Mouse (Mus musculus) ES-E14 (cell line): ENCODE results near the gene Fam92b. TPM values are rescaled to one million over a fixed set of nuclear protein-coding genes. Genes with fewer than 3 reads are reported as not detected.

Source experiments
- DNase-seq: peaks from one replicate; pipeline ENCODE4 v3.0.0-alpha.2; 2013; ENCODE audit warnings: low read depth, low spot score
- H3K27ac ChIP-seq: 2 replicates; pipeline ENCODE4 v1.5.1; 2012; ENCODE audit warnings: low read depth, mild to moderate bottlenecking, low read length, moderate library complexity, mixed read lengths; ENCODE audit not compliant: poor library complexity, insufficient read depth, severe bottlenecking
- H3K36me3 ChIP-seq: 2 replicates; pipeline ENCODE4 v1.6.1; 2012; ENCODE audit warnings: mild to moderate bottlenecking, low read length, moderate library complexity, mixed read lengths; ENCODE audit not compliant: control insufficient read depth, poor library complexity, insufficient read depth, severe bottlenecking
- H3K4me1 ChIP-seq, 2 experiments: fragments of 150-350 bp in 1 of 2; sonication (generic) in 1 of 2; 2 replicates each; pipeline ENCODE4 v1.6.1; 2012; ENCODE audit warnings: low read length in 2 of 2, mild to moderate bottlenecking in 1 of 2, mixed read lengths in 1 of 2; ENCODE audit not compliant: control insufficient read depth in 2 of 2, insufficient read depth in 2 of 2, poor library complexity in 1 of 2
- H3K4me3 ChIP-seq, 2 experiments: fragments of 150-350 bp in 1 of 2; sonication (generic) in 1 of 2; 2 replicates each; pipeline ENCODE4 v1.5.1; 2012; ENCODE audit warnings: low read length in 2 of 2, low read depth in 1 of 2, mild to moderate bottlenecking in 1 of 2, mixed read lengths in 1 of 2; ENCODE audit not compliant: insufficient read depth in 1 of 2, poor library complexity in 1 of 2, severe bottlenecking in 1 of 2
- H3K9ac ChIP-seq: 2 replicates; pipeline ENCODE4 v1.6.1; 2012; ENCODE audit warnings: low read depth, mild to moderate bottlenecking, low read length, mixed read lengths; ENCODE audit not compliant: poor library complexity, insufficient read depth, severe bottlenecking
- H3K9me3 ChIP-seq: fragments of 150-350 bp; sonication (generic); 2 replicates; pipeline ENCODE4 v1.6.1; 2012; ENCODE audit warnings: low read depth, mild to moderate bottlenecking, low read length; ENCODE audit not compliant: control insufficient read depth, insufficient read depth
- CHD2 ChIP-seq: IDR thresholded peaks from 2 replicates; pipeline ENCODE4 v1.6.1; 2014; ENCODE audit warnings: mild to moderate bottlenecking, low read depth, low read length, inconsistent platforms
- HCFC1 ChIP-seq: IDR thresholded peaks from 2 replicates; pipeline ENCODE4 v1.6.1; 2012; ENCODE audit warnings: low read length, inconsistent platforms, borderline replicate concordance; ENCODE audit not compliant: insufficient read depth
- MAFK ChIP-seq: IDR thresholded peaks from 2 replicates; pipeline ENCODE4 v1.6.1; 2014; ENCODE audit warnings: mild to moderate bottlenecking, low read depth, low read length, inconsistent platforms; ENCODE audit not compliant: insufficient read depth
- ZC3H11A ChIP-seq: IDR thresholded peaks from 2 replicates; pipeline ENCODE4 v1.6.1; 2012; ENCODE audit warnings: low read depth, mild to moderate bottlenecking, inconsistent platforms, low read length, borderline replicate concordance
- ZNF384 ChIP-seq: IDR thresholded peaks from 2 replicates; pipeline ENCODE4 v1.6.1; 2012; ENCODE audit warnings: low read depth, low read length, inconsistent platforms
- in situ Hi-C, 2 experiments: fragments of 600-800 bp; cut with MboI; formaldehyde crosslinking; loops; one replicate each; pipeline ENCODE4 v1.15.1; 2025; ENCODE audit warnings: low sequenced_read_pairs in 2 of 2, inconsistent platforms in 1 of 2; ENCODE audit not compliant: unreplicated experiment in 2 of 2
- total RNA-seq: library from RNA; depleted of rRNA; stranded (reverse); fragments of 300-350 nt; gene quantifications from 2 replicates; pipeline ENCODE4 v1.2.3, GENCODE M21; 2012

Fam92b gene
- total RNA-seq, 1 experiment = not detected

GRCm38 (mm10) chr8:120131158-120131557 is 46.1 kb downstream of the Fam92b start:
- TF ChIP-seq HCFC1 (no peak), CHD2 (no peak), MAFK (no peak), ZNF384 (no peak), ZC3H11A (no peak)

GRCm38 (mm10) chr8:120129547-120129946 is 47.7 kb downstream of the Fam92b start:
- Histone ChIP-seq H3K27ac (no peak overlapping the region), H3K4me1 (no peaks in the 10 kb centered on the region), H3K9me3 (no peaks in the 10 kb centered on the region), H3K4me3 (no peak overlapping the region), H3K9ac (no peak overlapping the region), H3K36me3 (no peaks in the 10 kb centered on the region)
- in situ Hi-C loops = no loop called here
- no peak for DNase-seq
- TF ChIP-seq ZC3H11A = no peak
- no peak for TF ChIP-seq MAFK

More at GRCm38 (mm10) chr8:120131158-120131557, 46.1 kb downstream of the Fam92b start:
- in situ Hi-C loops = no loop called here
- H3K9me3 ChIP-seq = no peaks in the 10 kb centered on the region
- H3K9ac ChIP-seq = no peak overlapping the region
- H3K4me3 ChIP-seq = no peak overlapping the region
- no peaks in the 10 kb centered on the region for H3K36me3 ChIP-seq
- no peak overlapping the region for H3K27ac ChIP-seq
- no peaks in the 10 kb centered on the region for H3K4me1 ChIP-seq
- no peak for DNase-seq

- no peaks in the 10 kb centered on the region for H3K4me1 ChIP-seq
- H3K4me3 ChIP-seq = no peak overlapping the region
- no peak overlapping the region for H3K27ac ChIP-seq
Observed at GRCm38 (mm10) chr8:120126357-120127161, 50.7 kb downstream of the Fam92b start.

GRCm38 (mm10) chr8:120124836-120125389 is 52.4 kb downstream of the Fam92b start:
- Histone ChIP-seq H3K9ac (no peak overlapping the region), H3K4me1 (no peaks in the 10 kb centered on the region), H3K27ac (no peak overlapping the region), H3K4me3 (no peak overlapping the region), H3K36me3 (no peaks in the 10 kb centered on the region), H3K9me3 (no peaks in the 10 kb centered on the region)
- TF ChIP-seq CHD2 (no peak), ZNF384 (no peak), MAFK (no peak), HCFC1 (no peak), ZC3H11A (no peak)
- no peak for DNase-seq
- in situ Hi-C loops = no loop called here

More at GRCm38 (mm10) chr8:120126357-120127161, 50.7 kb downstream of the Fam92b start:
- Histone ChIP-seq H3K9ac (no peak overlapping the region), H3K9me3 (no peaks in the 10 kb centered on the region), H3K36me3 (no peaks in the 10 kb centered on the region)
- in situ Hi-C loops = no loop called here
- TF ChIP-seq CHD2 (no peak), ZNF384 (no peak), HCFC1 (no peak), MAFK (no peak), ZC3H11A (no peak)
- no peak for DNase-seq
